Mouse (Mus musculus) left cerebral cortex, postnatal 14 days (tissue): Measurements from ENCODE around the gene Ccdc191. TPM values are rescaled to one million over a fixed set of nuclear protein-coding genes. Genes with fewer than 3 reads are reported as not detected.

Experiments
- DNase-seq, 2 experiments: peaks; one replicate each; pipeline ENCODE4 v3.0.0; 2021 to 2022; ENCODE audit warnings: low spot score in 2 of 2, mixed read lengths in 1 of 2
- intact Hi-C: fragments of 180-260 bp; cut with DNase I; formaldehyde crosslinking; loops from one replicate; pipeline ENCODE4 v1.15.1; 2025
- microRNA-seq, 2 experiments: library from miRNA; unstranded; fragments of <30 nt; microRNA quantifications; one replicate each; pipeline ENCODE4 v1.2.0; 2022
- total RNA-seq, 2 experiments: library from RNA; stranded (reverse); gene quantifications; 2 replicates each; pipeline ENCODE4 v1.2.3; 2021

Ccdc191 gene
- total RNA-seq, 2 experiments from 2014 or later = 2.6 to 6.1 TPM

DNA sequence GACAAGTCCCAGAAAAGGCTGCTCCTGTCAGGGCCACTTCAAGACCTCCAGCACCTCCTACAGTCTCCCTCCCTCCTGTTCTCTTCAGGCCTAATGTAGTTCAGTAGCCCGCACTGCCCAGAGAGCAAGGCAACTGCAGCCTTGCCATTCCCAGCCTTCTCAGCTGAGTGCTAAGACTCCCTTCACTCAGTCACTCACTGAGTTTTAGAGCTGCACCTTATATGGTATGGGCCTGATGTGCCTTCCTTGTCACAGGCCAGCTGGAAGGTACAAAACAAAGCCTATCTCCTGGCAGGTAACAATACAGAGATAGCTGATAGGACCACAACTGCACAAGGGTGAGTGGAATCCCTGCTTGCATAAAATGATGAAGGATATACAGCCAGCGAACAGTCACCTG is 82.8 kb downstream of the Ccdc191 start:
- DNase-seq = no peak
- intact Hi-C loops = loop anchor here (5.0 kb wide), 1 partner anchor 85 kb away; no protein-coding TSS in a partner anchor

DNA sequence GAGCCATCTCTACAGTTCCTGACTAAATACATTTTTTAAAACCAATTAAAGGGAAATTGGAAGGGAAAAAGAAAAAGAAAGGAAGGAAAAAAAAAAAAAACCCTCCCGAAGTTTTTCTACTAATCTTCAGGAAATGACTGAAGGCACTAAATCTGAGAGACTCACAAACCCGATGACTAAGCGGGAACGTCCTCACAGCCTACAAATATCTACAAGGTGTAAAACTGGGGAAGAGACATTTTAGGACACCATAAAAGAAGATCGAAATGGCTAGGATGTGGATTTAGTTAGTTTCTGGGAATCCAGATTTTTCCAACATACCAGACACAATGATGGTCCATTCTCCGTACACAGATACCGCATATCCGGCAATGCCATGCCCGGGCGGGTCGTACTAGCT is 83.5 kb downstream of the Ccdc191 start:
- intact Hi-C loops = loop anchor here (5.0 kb wide), 1 partner anchor 84 kb away; no protein-coding TSS in a partner anchor
- no peak for DNase-seq

DNA sequence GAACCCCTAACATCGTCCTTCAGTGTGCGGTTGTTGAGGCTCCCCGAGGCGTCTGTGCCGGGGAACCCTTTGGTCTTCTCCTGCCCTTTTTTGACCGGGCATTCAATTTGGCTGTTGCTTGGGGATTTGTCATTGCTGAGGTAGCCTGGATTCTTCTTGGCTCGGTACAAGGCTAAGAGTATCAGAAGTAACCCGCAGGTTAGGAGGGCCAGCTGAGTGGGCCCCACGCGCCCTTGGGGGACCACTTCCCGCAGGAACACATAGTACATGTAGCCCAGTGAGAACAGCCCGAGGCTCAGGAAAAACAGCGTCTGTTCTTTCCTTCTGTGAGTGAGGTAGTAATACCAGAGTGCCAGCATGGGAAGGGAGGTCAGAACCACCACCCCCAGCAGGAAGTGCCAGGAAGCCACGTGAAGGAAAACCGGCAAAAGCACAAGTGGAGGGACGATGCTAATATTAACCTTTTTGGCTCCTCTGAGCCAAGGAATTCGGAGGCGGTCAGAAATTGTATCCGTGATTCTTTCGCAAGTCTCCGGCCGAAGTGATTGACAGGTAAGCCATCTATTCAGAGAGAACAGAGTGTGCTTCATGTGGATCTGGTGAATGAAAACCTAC is 84.1 kb downstream of the Ccdc191 start:
- intact Hi-C loops = loop anchor here (5.0 kb wide), 1 partner anchor 84 kb away; no protein-coding TSS in a partner anchor
- no peak for DNase-seq

DNA sequence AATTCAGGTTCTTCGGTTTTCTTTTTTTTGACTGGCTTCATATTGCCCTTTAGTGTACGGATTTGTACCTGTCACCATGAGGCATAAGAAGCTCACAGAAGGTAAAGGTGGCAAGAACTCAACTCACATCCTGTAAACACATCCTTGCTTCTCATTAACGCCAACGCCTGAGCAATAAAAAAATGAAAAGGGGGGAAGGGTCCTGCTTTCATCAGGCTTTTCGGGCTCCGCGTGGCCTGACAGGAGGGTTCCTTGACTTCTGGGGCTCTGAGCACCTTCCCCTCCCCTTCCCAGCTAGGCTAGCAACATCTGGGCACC is 89.4 kb downstream of the Ccdc191 start:
- peak in 1 of 2 experiments; percentile 18 for DNase-seq
- intact Hi-C loops = no loop called here

DNA sequence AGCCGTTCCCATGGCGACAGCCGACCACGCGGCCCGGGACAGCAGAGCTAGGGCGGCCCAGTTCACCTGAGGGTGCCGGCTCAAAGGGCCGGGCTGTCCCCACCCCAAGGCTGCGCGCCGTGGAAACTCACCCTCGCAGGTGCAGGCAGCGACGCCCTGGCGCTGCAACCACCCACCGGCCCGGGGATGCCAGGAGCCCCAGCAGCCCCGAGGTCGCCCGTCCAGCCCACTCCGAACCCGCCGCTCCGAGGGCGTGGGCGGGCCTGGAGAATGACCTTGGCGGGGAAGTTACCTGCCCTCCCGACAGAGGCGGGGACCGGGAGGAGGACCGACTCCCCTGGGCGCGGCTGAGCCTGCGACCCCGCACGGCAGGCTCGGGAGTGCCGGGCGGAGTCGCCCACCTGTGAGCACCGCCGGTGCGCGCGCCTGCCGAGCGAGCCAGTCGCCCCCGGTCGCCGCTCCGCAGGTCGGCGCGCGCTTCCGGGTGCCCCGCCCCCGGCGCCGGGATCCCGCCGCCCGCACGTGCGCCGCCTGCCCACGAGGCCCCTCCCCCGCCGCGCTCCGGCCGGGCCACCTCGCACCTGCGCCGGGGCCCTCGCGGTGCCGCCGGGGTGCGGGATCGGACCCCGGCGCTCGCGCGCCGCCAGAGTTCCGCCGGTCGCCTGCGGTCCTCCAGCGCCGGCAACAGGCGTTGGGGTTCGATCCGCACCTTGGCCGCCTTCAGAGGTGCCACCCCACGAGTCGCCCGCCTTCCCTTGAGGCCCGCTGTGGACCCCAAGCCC is 89.9 kb downstream of the Ccdc191 start, which contains the start of gene Zdhhc23:
Gene Zdhhc23 (minus strand): TSS at position 464 of the 782 bp plus-strand sequence.
- intact Hi-C loops = no loop called here
- no peak for DNase-seq

DNA sequence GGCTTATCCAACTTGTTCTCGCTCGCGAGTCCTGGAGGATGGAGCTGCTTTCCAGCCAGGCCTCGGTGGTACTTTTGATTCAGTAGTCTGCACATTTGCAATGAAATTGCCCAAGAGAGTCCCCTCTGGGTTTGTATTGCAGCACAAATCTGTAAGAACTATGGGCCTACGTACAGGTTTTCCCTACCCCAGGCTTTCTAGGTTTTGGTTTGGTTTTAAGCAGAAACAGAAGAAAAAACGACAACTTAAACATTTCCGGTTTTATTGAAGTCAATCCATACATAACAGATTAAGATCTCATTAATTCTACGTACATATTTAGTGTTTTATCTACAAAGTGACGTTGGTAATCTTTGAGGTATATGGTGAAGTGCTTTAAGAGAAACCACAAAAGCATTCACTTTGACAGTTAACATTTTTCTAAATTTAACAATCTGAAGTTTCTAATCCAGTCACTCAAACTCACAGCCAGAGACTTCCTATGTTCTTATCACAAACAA is 90.6 kb downstream of the Ccdc191 start:
- intact Hi-C loops = no loop called here
- DNase-seq = no peak

DNA sequence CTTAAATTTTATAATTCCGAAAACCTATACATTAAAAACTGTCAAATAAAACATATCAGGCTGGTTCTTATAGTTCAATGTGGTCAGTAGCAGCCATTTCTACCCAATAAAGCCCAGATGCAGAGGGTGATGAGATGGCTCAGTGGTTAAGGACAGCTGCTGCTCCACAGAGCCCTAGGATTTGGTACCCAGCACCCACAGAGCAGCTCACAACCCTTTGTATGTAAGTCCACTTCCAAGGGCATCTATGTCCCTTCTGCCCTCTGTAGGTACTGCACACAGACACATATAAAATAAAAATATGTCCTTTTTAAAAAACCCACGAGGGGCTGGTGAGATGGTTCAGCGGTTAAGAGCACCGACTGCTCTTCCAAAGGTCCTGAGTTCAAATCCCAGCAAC is 96.7 kb downstream of the Ccdc191 start:
- DNase-seq = no peak
- intact Hi-C loops = no loop called here

DNA sequence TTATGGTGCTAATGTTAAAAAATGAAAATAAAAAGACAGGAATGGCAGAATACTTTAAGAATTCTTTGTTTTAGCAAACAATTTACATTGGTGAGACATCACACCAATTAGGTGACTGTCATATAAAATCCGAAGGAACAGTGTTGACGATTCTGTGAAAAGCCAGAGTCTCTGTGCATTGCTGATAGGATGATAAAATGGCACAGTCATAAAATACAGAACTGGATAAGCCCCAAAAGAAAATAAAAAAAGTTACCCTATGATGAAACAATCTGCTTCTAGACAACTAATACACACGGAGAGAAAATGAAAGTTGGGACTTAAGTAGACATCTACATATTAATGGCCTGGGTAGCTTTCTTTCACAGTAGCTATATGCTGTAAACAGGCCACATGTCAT is 105.0 kb downstream of the Ccdc191 start:
- DNase-seq = no peak
- intact Hi-C loops = no loop called here

DNA sequence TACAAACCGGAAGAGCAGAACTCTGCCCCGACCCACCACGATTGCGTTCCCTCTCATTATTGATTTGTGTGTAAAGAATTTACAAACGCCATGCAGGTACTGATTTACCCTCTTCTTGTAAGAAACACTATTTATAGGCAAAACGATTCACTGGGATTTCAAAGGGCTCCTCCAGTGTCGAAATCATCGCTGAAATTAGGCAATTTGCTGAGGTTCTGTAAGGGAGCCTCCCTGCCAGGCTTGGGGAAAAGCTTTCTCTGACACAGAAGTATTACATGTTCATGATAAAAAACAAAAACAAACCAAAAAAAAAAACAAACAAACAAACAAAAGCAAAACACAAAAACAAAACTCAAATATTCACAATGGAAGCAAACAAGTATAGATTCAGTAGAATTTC is 109.5 kb downstream of the Ccdc191 start:
- intact Hi-C loops = no loop called here

DNA sequence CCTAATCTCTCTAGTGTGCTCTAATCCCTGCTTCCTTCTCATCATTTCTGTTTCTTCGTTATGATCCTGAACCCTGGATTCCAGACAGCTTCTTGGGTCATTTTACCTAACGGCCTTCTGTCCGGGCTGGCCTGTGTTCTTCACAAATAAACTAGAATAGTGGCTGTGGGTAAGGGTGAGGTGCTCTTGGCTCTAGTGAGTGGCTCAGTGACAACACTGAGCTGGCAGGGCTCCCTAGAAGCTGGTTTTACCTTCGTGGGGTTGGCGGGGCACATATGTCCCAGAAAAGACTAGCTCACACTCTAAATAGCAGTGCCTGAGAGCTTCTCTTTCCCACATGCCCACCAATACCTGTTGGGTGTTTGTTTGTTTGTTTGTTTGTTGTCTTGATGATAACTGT is 109.9 kb downstream of the Ccdc191 start:
- DNase-seq = no peak
- intact Hi-C loops = no loop called here

More for the DNA sequence above, 109.5 kb downstream of the Ccdc191 start:
- DNase-seq = no peak

DNA sequence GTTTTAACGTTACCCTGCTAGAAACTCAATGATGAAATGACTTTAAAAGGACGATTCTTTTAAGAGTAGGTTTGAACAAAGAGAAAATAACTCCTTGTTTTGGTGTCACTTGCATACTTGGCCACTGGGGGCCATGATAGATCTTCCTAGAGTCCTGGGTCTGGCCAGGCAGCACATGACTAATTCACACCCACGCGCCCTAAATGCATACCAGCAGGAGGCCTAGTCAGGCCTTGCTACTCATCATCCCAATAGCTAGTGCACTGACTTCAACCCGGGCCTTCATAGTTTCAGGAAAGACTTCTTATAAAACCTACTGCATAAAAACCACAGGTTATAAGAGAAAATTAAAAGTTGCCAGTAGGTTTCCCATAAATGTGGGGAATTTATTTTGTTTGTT is 112.5 kb downstream of the Ccdc191 start:
- intact Hi-C loops = no loop called here

DNA sequence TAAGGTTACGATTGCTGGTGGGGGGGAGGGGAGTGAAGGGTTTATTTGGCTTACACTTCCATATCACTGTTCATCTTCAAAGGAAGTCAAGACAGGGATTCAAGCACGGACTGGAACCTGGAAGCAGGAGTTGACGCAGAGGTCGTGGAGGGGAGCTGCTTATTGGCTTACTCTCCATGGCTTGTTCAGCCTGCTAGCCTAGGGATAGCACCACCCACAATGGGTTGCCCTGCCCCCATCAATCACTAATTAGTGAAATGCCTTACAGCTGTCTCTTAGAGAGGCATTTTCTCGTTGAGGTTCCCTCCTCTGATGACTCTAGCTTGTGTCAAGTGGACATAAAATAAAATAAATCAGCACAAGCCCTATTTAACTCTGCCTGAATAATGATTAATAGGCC is 121.4 kb downstream of the Ccdc191 start:
- no peak for DNase-seq
- intact Hi-C loops = no loop called here

More for the DNA sequence above, 112.5 kb downstream of the Ccdc191 start:
- DNase-seq = no peak

Small RNA genes lying within 50 kb of the gene (microRNA-seq; reads per million reads assigned to microRNA genes)
- 0 reads per million in 2 experiments for gene Mir3470b

Other genes with a start within 250 kb of the Ccdc191 start
- gene Tigit, start 225.7 kb upstream of the Ccdc191 start, total RNA-seq = not detected
- 1 to 10 TPM in 1 of 2 experiments, not detected in 1; 1.0 TPM for gene Drd3, start 135.8 kb upstream of the Ccdc191 start, total RNA-seq
- 10 to 100 TPM; 24.5 to 29.6 TPM for gene Qtrt2, start 37.0 kb downstream of the Ccdc191 start, total RNA-seq
- 10 to 100 TPM; 36.1 to 37.1 TPM for gene Zdhhc23, start 90.0 kb downstream of the Ccdc191 start, total RNA-seq
- 1 to 10 TPM; 2.8 to 3.0 TPM for gene Gramd1c, start 173.5 kb downstream of the Ccdc191 start, total RNA-seq
- 100 to 1,000 TPM; 437 to 445 TPM for gene Atp6v1a, start 249.9 kb downstream of the Ccdc191 start, total RNA-seq